Mouse (Mus musculus): ENCODE results near the gene Ppp1r16b. TPM values are rescaled to one million over a fixed set of nuclear protein-coding genes. Genes with fewer than 3 reads are reported as not detected.
A peak's percentile ranks its signal among the peaks of the same experiment; 100 is the strongest.

Gene Ppp1r16b
- polyA plus RNA-seq, 1 experiment: not detected

DNA sequence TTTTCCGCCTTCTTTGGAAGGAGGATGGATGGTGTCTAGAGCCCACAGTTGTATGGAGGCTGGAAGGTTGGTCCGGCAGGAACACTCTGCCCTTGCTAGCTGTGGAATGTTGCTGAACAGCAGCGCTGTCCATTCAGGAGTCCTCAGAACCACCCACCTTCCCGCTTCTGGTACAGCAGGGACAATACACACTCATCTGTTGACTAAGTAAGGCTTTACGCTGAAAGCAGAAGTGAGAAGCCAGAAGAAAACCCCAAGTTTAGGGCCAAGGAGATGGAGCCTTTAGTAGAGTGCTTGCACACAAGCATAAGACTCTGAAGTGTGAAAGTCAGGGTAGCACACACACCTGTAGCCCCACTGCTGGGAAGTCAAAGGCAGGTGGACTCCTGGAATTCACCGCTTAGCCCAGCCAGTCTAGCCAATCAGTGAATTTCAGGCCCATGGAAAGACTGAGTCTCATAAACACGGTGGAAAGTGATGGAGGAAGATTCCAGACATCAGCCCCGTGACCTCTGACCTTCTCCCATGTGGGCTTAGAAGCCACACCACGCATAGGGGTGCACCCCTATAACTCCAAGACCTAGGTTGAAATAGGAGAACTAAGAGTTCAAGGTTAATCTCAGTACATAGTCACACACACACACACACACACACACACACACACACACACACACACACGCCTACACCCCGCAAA lies 17.3 kb downstream of the Ppp1r16b start:
- H3K4me1 ChIP-seq (ENCODE audit: control insufficient read depth, insufficient read depth, low read length): peaks cover 49% of the 10 kb centered on the region
- WGBS: 52% methylated on average over 11 of the region's 11 CpGs

DNA sequence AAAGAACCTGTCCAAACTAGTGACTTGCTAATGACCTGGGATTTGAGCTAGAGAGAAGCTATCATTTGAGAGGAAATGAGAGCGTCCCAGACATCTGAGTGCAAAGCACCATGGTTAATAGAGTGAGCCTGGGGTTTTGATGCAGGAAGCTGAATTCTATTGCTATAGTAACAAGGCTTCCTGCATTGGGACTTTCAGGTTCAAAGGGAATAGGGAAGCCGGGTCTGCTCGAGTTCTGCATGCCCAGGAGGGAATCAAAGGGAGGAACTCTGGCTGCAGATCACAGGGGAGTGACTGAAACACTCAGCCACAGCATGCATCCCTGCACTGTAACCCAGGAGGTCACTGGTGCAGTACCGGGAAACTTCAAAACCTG lies 17.8 kb downstream of the Ppp1r16b start:
- Histone ChIP-seq H3K27ac (ENCODE audit: insufficient read depth, low read depth, low read length) (no peak overlapping the region), H3K4me1 (ENCODE audit: control insufficient read depth, insufficient read depth, low read length) (peaks cover 51% of the 10 kb centered on the region), H3K4me3 (ENCODE audit: insufficient read depth, low read depth, low read length) (no peak overlapping the region)
- TF ChIP-seq CTCF (IDR thresholded peaks at IDR 0.05; ENCODE audit: insufficient read depth, low read depth, low read length): no peak
- TF ChIP-seq POLR2A (IDR thresholded peaks at IDR 0.05; ENCODE audit: insufficient read depth, low read depth, low read length): no peak
- WGBS: 15% methylated on average over 4 of the region's 4 CpGs

More for the DNA sequence above, 17.3 kb downstream of the Ppp1r16b start:
- TF ChIP-seq POLR2A (IDR thresholded peaks at IDR 0.05; ENCODE audit: insufficient read depth, low read depth, low read length): no peak
- TF ChIP-seq CTCF (IDR thresholded peaks at IDR 0.05; ENCODE audit: insufficient read depth, low read depth, low read length): no peak
- H3K27ac ChIP-seq (ENCODE audit: insufficient read depth, low read depth, low read length): peak overlapping the region; percentile 31; the same call in 1 of the 2 replicates
- no peak overlapping the region for H3K4me3 ChIP-seq (ENCODE audit: insufficient read depth, low read depth, low read length)

DNA sequence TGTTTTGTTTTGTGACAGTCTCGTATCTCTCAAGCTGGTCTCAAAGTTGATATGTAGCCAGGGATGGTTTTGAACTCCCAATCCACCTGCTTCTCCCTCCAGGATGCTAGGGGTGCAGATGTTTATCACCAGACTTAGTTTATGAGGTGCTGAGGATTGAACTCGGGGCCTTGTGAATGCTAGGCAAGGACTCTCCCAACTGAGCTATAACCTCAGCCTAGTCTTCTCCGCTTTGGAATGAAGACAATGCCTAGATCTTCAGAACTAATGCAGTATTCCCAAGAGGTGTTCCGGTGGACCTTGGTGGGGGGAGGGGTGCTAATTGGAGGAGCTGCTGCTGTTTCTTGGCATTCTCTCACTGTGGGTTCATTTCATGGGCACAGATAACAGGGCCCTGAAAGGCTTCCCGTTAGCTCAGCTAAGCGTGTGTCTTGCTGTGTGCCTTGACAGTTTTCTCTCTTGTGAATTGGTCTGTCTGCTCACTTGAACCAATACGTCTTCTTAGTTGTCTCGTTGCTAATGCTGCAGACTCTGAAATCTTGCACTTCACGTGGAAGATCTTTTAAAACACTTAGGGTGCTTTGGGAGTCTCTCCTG lies 19.1 kb downstream of the Ppp1r16b start:
- H3K4me3 ChIP-seq (ENCODE audit: insufficient read depth, low read depth, low read length): no peak overlapping the region
- 40% methylated on average over 9 of the region's 9 CpGs for WGBS
- no peak overlapping the region for H3K27ac ChIP-seq (ENCODE audit: insufficient read depth, low read depth, low read length)
- peaks cover 55% of the 10 kb centered on the region for H3K4me1 ChIP-seq (ENCODE audit: control insufficient read depth, insufficient read depth, low read length)
- TF ChIP-seq POLR2A (IDR thresholded peaks at IDR 0.05; ENCODE audit: insufficient read depth, low read depth, low read length) (no peak), CTCF (IDR thresholded peaks at IDR 0.05; ENCODE audit: insufficient read depth, low read depth, low read length) (no peak)

DNA sequence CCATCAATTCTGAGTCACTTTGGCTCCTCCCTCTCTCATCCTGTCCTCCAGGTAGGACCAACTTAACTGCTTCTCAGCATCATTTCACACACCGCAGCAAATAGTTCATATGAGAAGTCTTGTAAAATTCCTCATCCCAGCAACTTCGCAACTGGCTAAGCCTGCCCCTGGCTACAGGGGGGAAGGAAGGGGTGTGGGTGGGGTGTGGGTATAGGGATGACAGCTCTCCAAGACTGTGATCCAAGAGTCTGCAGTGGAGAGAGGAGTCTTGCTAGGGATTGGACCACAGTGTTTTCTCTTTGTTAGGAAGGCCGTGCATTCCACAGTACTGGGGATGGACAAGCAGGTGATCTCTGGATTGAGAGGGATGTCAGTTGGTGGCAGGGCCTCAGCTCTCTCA lies 19.7 kb downstream of the Ppp1r16b start:
- Histone ChIP-seq H3K4me3 (ENCODE audit: insufficient read depth, low read depth, low read length) (no peak overlapping the region), H3K27ac (ENCODE audit: insufficient read depth, low read depth, low read length) (no peak overlapping the region), H3K4me1 (ENCODE audit: control insufficient read depth, insufficient read depth, low read length) (peaks cover 60% of the 10 kb centered on the region)
- TF ChIP-seq POLR2A (IDR thresholded peaks at IDR 0.05; ENCODE audit: insufficient read depth, low read depth, low read length) (no peak), CTCF (IDR thresholded peaks at IDR 0.05; ENCODE audit: insufficient read depth, low read depth, low read length) (no peak)
- 60% methylated on average over 3 of the region's 3 CpGs for WGBS

DNA sequence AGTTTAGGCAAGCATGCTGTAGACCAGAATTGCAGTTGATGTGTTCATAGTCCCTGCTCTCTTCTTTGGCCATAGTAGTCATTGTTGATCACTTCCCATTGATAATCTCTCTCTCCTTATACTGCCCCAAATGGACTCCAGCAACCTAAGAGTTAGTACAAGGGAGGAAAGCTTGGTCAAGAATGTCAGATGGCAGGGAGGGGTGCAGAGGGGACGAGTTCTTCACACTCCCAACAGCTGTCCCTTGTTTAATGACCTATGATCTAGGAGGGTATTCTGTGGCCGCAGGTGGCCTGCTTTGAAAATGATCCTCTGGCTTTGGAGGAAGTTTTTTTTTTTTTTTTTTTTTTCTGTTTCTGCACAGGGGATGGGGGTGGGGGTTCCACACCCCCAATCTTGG lies 21.2 kb downstream of the Ppp1r16b start:
- Histone ChIP-seq H3K27ac (ENCODE audit: insufficient read depth, low read depth, low read length) (no peak overlapping the region), H3K4me1 (ENCODE audit: control insufficient read depth, insufficient read depth, low read length) (peaks cover 59% of the 10 kb centered on the region), H3K4me3 (ENCODE audit: insufficient read depth, low read depth, low read length) (no peak overlapping the region)
- TF ChIP-seq POLR2A (IDR thresholded peaks at IDR 0.05; ENCODE audit: insufficient read depth, low read depth, low read length): no peak
- no peak for TF ChIP-seq CTCF (IDR thresholded peaks at IDR 0.05; ENCODE audit: insufficient read depth, low read depth, low read length)
- 76% methylated on average over 2 of the region's 2 CpGs for WGBS

DNA sequence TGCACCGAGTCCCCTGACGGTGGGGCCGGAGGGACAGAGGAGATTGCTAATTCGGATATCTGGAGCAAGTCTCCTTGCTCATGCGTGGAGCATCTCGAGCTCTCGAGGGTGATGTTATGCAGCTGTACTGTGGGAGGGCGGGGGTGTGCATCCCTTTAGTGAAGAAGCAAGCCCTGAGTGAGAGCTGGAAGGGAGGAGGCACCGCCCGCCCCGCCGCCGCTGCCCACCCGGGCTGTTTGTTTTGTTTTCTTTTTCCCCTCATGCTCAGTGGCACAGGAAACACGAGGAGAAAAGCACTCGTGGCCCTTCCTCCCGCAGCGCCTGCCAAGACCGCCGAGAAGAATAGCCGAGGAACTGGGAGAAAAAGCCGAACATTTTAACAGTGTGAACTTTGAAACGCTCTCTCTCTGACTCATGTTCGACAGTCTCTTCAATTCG lies 22.6 kb downstream of the Ppp1r16b start:
- peaks cover 54% of the 10 kb centered on the region for H3K4me1 ChIP-seq (ENCODE audit: control insufficient read depth, insufficient read depth, low read length)
- 2% methylated on average over 25 of the region's 25 CpGs for WGBS
- no peak for TF ChIP-seq POLR2A (IDR thresholded peaks at IDR 0.05; ENCODE audit: insufficient read depth, low read depth, low read length)
- TF ChIP-seq CTCF (IDR thresholded peaks at IDR 0.05; ENCODE audit: insufficient read depth, low read depth, low read length): 0 out of 2 replicates have a peak, but pooled peaks have one; percentile 7
- peak overlapping the region; percentile 87 for H3K27ac ChIP-seq (ENCODE audit: insufficient read depth, low read depth, low read length)
- peak overlapping the region; percentile 26 for H3K4me3 ChIP-seq (ENCODE audit: insufficient read depth, low read depth, low read length)

DNA sequence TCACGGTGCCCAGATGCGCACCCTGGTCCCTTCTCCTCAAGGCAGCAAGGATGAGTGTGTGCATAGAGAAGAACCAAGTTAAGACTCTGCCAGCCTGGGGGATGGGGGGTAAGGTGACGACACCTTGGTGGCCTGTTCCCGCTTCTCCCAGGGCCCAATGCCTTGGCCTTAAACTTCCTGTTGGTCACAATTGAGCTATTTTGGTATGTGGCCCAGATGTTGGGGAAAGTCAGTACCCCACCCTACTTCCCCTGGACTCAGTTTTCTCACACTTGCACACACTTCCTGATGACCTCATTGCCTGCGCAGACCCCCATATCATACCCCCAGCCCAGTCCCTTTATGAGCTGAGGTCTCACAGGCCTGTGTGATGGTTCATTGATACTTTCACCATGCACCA lies 23.9 kb downstream of the Ppp1r16b start:
- no peak overlapping the region; the same call in 1 of the 2 replicates for H3K27ac ChIP-seq (ENCODE audit: insufficient read depth, low read depth, low read length)
- H3K4me3 ChIP-seq (ENCODE audit: insufficient read depth, low read depth, low read length): no peak overlapping the region
- 89% methylated on average over 5 of the region's 5 CpGs for WGBS
- peaks cover 57% of the 10 kb centered on the region for H3K4me1 ChIP-seq (ENCODE audit: control insufficient read depth, insufficient read depth, low read length)
- no peak for TF ChIP-seq CTCF (IDR thresholded peaks at IDR 0.05; ENCODE audit: insufficient read depth, low read depth, low read length)
- no peak for TF ChIP-seq POLR2A (IDR thresholded peaks at IDR 0.05; ENCODE audit: insufficient read depth, low read depth, low read length)

DNA sequence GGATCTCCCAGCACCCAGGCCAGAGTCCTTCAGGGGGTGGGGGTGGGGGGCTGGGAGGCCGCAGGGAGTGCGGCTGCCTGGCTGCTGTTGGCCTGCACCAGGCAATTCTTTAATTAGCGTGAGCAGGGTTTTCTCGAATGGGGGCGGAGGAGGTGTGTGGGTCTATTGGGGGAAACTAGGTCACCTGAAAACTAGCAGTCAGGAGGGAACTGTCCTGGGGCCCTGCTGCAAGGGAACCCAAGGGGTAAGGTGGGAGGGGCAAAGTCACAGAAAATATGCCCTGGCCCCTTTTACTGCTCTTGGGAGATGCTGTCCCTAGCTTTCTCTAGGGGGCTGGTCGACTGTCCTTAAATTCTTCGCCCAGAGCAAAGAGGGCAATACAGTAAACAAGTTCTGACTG lies 24.4 kb downstream of the Ppp1r16b start:
- H3K27ac ChIP-seq (ENCODE audit: insufficient read depth, low read depth, low read length): peak overlapping the region; percentile 58; the same call in 1 of the 2 replicates

DNA sequence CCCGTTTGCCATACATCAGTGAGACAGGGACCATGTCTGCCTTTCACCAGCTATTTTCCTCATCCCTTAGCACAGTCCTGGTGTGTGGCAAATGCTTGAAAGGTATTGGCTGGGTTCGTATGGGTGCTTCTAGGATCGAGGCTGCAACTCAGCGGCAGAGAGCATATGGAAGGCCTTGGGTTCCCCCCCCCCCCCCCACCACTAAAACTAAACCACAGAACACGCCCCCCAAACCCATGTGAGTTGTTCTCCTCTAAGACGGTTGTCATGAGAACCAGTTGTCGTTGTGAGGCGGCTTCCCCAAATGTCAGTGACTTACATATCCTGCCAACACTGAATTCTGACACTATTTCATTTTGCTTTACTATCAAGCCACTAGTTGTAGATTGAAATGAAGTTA lies 24.9 kb downstream of the Ppp1r16b start:
- no peak overlapping the region for H3K4me3 ChIP-seq (ENCODE audit: insufficient read depth, low read depth, low read length)
- 35% methylated on average over 8 of the region's 8 CpGs for WGBS
- TF ChIP-seq CTCF (IDR thresholded peaks at IDR 0.05; ENCODE audit: insufficient read depth, low read depth, low read length) (no peak), POLR2A (IDR thresholded peaks at IDR 0.05; ENCODE audit: insufficient read depth, low read depth, low read length) (no peak)

More for the DNA sequence above, 24.4 kb downstream of the Ppp1r16b start:
- Histone ChIP-seq H3K4me1 (ENCODE audit: control insufficient read depth, insufficient read depth, low read length) (peaks cover 55% of the 10 kb centered on the region), H3K4me3 (ENCODE audit: insufficient read depth, low read depth, low read length) (no peak overlapping the region)
- no peak for TF ChIP-seq POLR2A (IDR thresholded peaks at IDR 0.05; ENCODE audit: insufficient read depth, low read depth, low read length)
- no peak for TF ChIP-seq CTCF (IDR thresholded peaks at IDR 0.05; ENCODE audit: insufficient read depth, low read depth, low read length)
- WGBS: 39% methylated on average over 7 of the region's 7 CpGs

More for the DNA sequence above, 24.9 kb downstream of the Ppp1r16b start:
- Histone ChIP-seq H3K27ac (ENCODE audit: insufficient read depth, low read depth, low read length) (peak overlapping the region; percentile 58; the same call in 1 of the 2 replicates), H3K4me1 (ENCODE audit: control insufficient read depth, insufficient read depth, low read length) (peaks cover 51% of the 10 kb centered on the region)

Data from olfactory bulb, adult 2 months (tissue).